ENCODE assay signal across 10 mouse cellular contexts in the genomic region with DNA sequence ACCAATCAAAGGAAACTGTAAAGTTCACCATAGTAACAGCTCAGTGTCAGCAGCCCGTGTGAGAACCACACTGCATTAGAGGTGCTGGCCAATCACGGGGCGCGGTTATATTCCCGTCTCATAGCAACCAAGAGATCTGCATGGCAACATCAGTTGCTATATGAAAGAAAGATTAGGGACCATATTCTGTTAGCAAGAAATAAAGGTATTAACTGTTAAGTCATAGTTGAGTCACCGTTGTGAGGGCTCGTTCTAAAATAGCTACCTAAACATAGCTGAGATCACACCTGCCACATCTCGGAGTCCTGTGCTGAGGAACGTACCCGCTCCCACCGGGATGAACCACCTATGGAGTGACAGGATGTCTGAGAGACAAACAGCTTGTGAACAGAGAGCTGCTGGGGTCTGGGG.
DNase-seq lines count a peak whose midpoint lies in the region; TF ChIP-seq lines count a peak whose summit lies in the region.
"Had no signal": no experiment of that assay in that cellular context is flagged by ENCODE, and none has a peak within 500 bp of the region (broad histone marks: within the 10 kb centered on the region; RNA-seq: fewer than 3 reads in every experiment).

No protein-coding gene starts in this region.

- no peak overlapping the region for H3K4me3 ChIP-seq in heart, adult 2 months
- H3K4me3 ChIP-seq: embryonic facial prominence, embryonic 12.5 days had no signal

- no peaks in the 10 kb centered on the region for H3K79me2 ChIP-seq in heart, adult 2 months (replicated peaks; ENCODE audit: control insufficient read depth, insufficient read depth, low read length)

- intact Hi-C loops in heart, adult 2 months (cut with DNase I), result no loop called here

- H3K9ac ChIP-seq in heart, adult 2 months (ENCODE audit: low read depth, low read length), result no peak overlapping the region
- H3K9ac ChIP-seq: embryonic facial prominence, embryonic 12.5 days had no signal

- H3K4me1 ChIP-seq in heart, adult 2 months (ENCODE audit: control insufficient read depth, insufficient read depth, low read length), result peaks cover 2% of the 10 kb centered on the region; the same call in 1 of the 2 replicates
- H3K4me1 ChIP-seq: embryonic facial prominence, embryonic 12.5 days had no signal

- peak; percentile 62 for DNase-seq in heart, adult 11 months
- DNase-seq in heart, adult 2 months, result no peak
- peak; percentile 62 to 84 for DNase-seq in frontal cortex, postnatal 14 days (ENCODE audit: low spot score in 2 of 2)
- DNase-seq in left cerebral cortex, adult 9 months (ENCODE audit: low spot score in 2 of 2), result peak; percentile 84 to 87
- peak; percentile 75 for DNase-seq in right cerebral cortex, postnatal 14 days
- no peak for DNase-seq in kidney, adult 18-20 months
- DNase-seq in spleen, adult 12 weeks (ENCODE audit: low spot score), result no peak
- no peak for DNase-seq in heart, postnatal 4 days
- DNase-seq: lung, adult 18-20 months had no signal

- 87% methylated on average over 11 of the region's 11 CpGs for WGBS in heart, adult 2 months

- no peak for TF ChIP-seq EP300 in heart, adult 2 months (IDR thresholded peaks at IDR 0.05; ENCODE audit: insufficient read depth, low read depth, low read length)

- no peak overlapping the region for H3K27ac ChIP-seq in heart, adult 2 months
- H3K27ac ChIP-seq: embryonic facial prominence, embryonic 12.5 days had no signal

- TF ChIP-seq POLR2A in heart, adult 2 months (IDR thresholded peaks at IDR 0.05; ENCODE audit: insufficient read depth, low read depth, low read length), result no peak

- no peaks in the 10 kb centered on the region for H3K27me3 ChIP-seq in heart, adult 2 months (ENCODE audit: control insufficient read depth, insufficient read depth, low read length)
- H3K27me3 ChIP-seq: embryonic facial prominence, embryonic 12.5 days had no signal

- no peaks in the 10 kb centered on the region; the same call in 1 of the 2 replicates for H3K36me3 ChIP-seq in heart, adult 2 months (ENCODE audit: control insufficient read depth, insufficient read depth, low read length)
- H3K36me3 ChIP-seq: embryonic facial prominence, embryonic 12.5 days had no signal

- TF ChIP-seq CTCF in heart, adult 2 months (IDR thresholded peaks at IDR 0.05), result no peak

Comparison
In these comparisons a context has a peak if more than half of its experiments do, and no peak if none do; other contexts are left out.
1. DNase-seq: peak in heart, adult 11 months (single experiment), frontal cortex, postnatal 14 days (2 of 2), left cerebral cortex, adult 9 months (2 of 2) and right cerebral cortex, postnatal 14 days (single experiment); none in heart, adult 2 months (0 of 2), kidney, adult 18-20 months (single experiment), spleen, adult 12 weeks (single experiment) and heart, postnatal 4 days (single experiment).